Mouse (Mus musculus) CH12.LX (cell line): ENCODE measurements around the gene Pfkfb4. TPM values are rescaled to one million over a fixed set of nuclear protein-coding genes. Genes with fewer than 3 reads are reported as not detected.

Experiments
- DNase-seq: peaks from one replicate; pipeline ENCODE4 v3.0.0-alpha.2; 2013; ENCODE audit errors: extremely low read depth
- H3K27ac ChIP-seq: 2 replicates; pipeline ENCODE4 v1.5.1; 2012; ENCODE audit warnings: low read depth, mild to moderate bottlenecking, control low read depth, moderate library complexity; ENCODE audit not compliant: insufficient read depth
- H3K27me3 ChIP-seq: replicated peaks from 2 replicates; pipeline ENCODE3; 2012; ENCODE audit warnings: inconsistent platforms
- H3K36me3 ChIP-seq, 2 experiments: replicated peaks in 1 of 2; 2 replicates each; pipeline versions ENCODE3 to v1.6.1; 2012; ENCODE audit warnings: inconsistent platforms in 1 of 2, low read length in 1 of 2, mild to moderate bottlenecking in 1 of 2, mixed read lengths in 1 of 2, moderate library complexity in 1 of 2; ENCODE audit not compliant: control insufficient read depth in 1 of 2, insufficient read depth in 1 of 2
- H3K4me1 ChIP-seq, 2 experiments: 2 replicates each; pipeline ENCODE4 v1.6.1; 2012; ENCODE audit warnings: inconsistent platforms in 1 of 2, moderate library complexity in 1 of 2; ENCODE audit not compliant: insufficient read depth in 2 of 2, control insufficient read depth in 1 of 2
- H3K4me2 ChIP-seq: 2 replicates; pipeline ENCODE4 v1.6.1; 2012; ENCODE audit warnings: low read depth, mild to moderate bottlenecking, control low read depth; ENCODE audit not compliant: poor library complexity, insufficient read depth, severe bottlenecking
- H3K4me3 ChIP-seq, 3 experiments: fragments of 150-350 bp in 1 of 3; sonication (generic) in 1 of 3; replicated peaks in 1 of 3; 2 replicates each; pipeline versions ENCODE3 to v1.5.1; 2011 to 2012; ENCODE audit warnings: low read depth in 2 of 3, low read length in 2 of 3, mild to moderate bottlenecking in 2 of 3, moderate library complexity in 2 of 3, control low read depth in 1 of 3, improper control_type of control experiment in 1 of 3, inconsistent platforms in 1 of 3, mixed read lengths in 1 of 3; ENCODE audit not compliant: poor library complexity in 1 of 3
- H3K79me2 ChIP-seq: replicated peaks from 2 replicates; pipeline ENCODE4 v1.6.1; 2012; ENCODE audit warnings: mild to moderate bottlenecking, moderate library complexity; ENCODE audit not compliant: control insufficient read depth, poor library complexity, insufficient read depth, severe bottlenecking; ENCODE audit errors: extremely low read depth
- H3K9ac ChIP-seq: 2 replicates; pipeline ENCODE4 v1.6.1; 2012; ENCODE audit warnings: low read depth, mild to moderate bottlenecking, control low read depth, moderate library complexity; ENCODE audit not compliant: insufficient read depth
- H3K9me3 ChIP-seq: replicated peaks from 2 replicates; pipeline ENCODE3; 2012; ENCODE audit warnings: low read length, inconsistent platforms, mixed read lengths
- ELF1 ChIP-seq: IDR thresholded peaks from 2 replicates; pipeline ENCODE4 v1.6.1; 2014; ENCODE audit warnings: low read depth, mild to moderate bottlenecking, inconsistent platforms, low read length, improper control_type of control experiment
- HCFC1 ChIP-seq: IDR thresholded peaks from 2 replicates; pipeline ENCODE4 v1.6.1; 2012; ENCODE audit warnings: low read depth, mild to moderate bottlenecking, inconsistent platforms, low read length, improper control_type of control experiment
- IRF4 ChIP-seq: IDR thresholded peaks from 2 replicates; pipeline ENCODE4 v1.6.1; 2014; ENCODE audit warnings: low read depth, mild to moderate bottlenecking, inconsistent platforms, low read length, improper control_type of control experiment
- JUN ChIP-seq: IDR thresholded peaks from 2 replicates; pipeline ENCODE4 v1.6.1; 2011; ENCODE audit warnings: low read depth, mild to moderate bottlenecking, low read length, improper control_type of control experiment, moderate library complexity; ENCODE audit not compliant: insufficient read depth
- KAT2A ChIP-seq: IDR thresholded peaks from 2 replicates; pipeline ENCODE4 v1.6.1; 2012; ENCODE audit warnings: low read length, improper control_type of control experiment, inconsistent platforms; ENCODE audit not compliant: insufficient replicate concordance
- MAFK ChIP-seq: IDR thresholded peaks from 2 replicates; pipeline ENCODE4 v1.6.1; 2011; ENCODE audit warnings: low read length, improper control_type of control experiment; ENCODE audit not compliant: insufficient replicate concordance
- MAX ChIP-seq: IDR thresholded peaks from 2 replicates; pipeline ENCODE4 v1.6.1; 2011; ENCODE audit warnings: low read length, improper control_type of control experiment
- MXI1 ChIP-seq: IDR thresholded peaks from 2 replicates; pipeline ENCODE4 v1.6.1; 2011; ENCODE audit warnings: mild to moderate bottlenecking, low read depth, low read length, improper control_type of control experiment
- MYC ChIP-seq: IDR thresholded peaks from 2 replicates; pipeline ENCODE4 v1.6.1; 2011; ENCODE audit warnings: low read depth, mild to moderate bottlenecking, improper control_type of control experiment, low read length
- NELFE ChIP-seq: IDR thresholded peaks from 2 replicates; pipeline ENCODE4 v1.6.1; 2011; ENCODE audit warnings: low read depth, low read length, improper control_type of control experiment
- NRF1 ChIP-seq: IDR thresholded peaks from 2 replicates; pipeline ENCODE4 v1.6.1; 2014; ENCODE audit warnings: low read depth, mild to moderate bottlenecking, inconsistent platforms, low read length, improper control_type of control experiment, moderate library complexity
- POLR2A ChIP-seq: IDR thresholded peaks from 2 replicates; pipeline ENCODE4 v1.6.1; 2011; ENCODE audit warnings: low read depth, mild to moderate bottlenecking, improper control_type of control experiment, low read length
- POLR2AphosphoS2 ChIP-seq: IDR thresholded peaks from 2 replicates; pipeline ENCODE4 v1.6.1; 2011; ENCODE audit warnings: low read depth, low read length, improper control_type of control experiment
- RCOR1 ChIP-seq: conservative IDR thresholded peaks from 2 replicates; pipeline ENCODE4 v1.6.1; 2012; ENCODE audit warnings: low read depth, mild to moderate bottlenecking, inconsistent platforms, low read length, improper control_type of control experiment
- SIN3A ChIP-seq: IDR thresholded peaks from 2 replicates; pipeline ENCODE4 v1.6.1; 2012; ENCODE audit warnings: low read length, improper control_type of control experiment, inconsistent platforms
- SMC3 ChIP-seq: IDR thresholded peaks from 2 replicates; pipeline ENCODE4 v1.6.1; 2011; ENCODE audit warnings: low read depth, low read length, improper control_type of control experiment
- TCF12 ChIP-seq: IDR thresholded peaks from 2 replicates; pipeline ENCODE4 v1.6.1; 2014; ENCODE audit warnings: low read depth, mild to moderate bottlenecking, inconsistent platforms, low read length, improper control_type of control experiment
- UBTF ChIP-seq: IDR thresholded peaks from 2 replicates; pipeline ENCODE4 v1.6.1; 2012; ENCODE audit warnings: low read depth, mild to moderate bottlenecking, inconsistent platforms, low read length, improper control_type of control experiment, moderate library complexity
- ZMIZ1 ChIP-seq: IDR thresholded peaks from 2 replicates; pipeline ENCODE4 v1.6.1; 2012; ENCODE audit warnings: low read depth, mild to moderate bottlenecking, inconsistent platforms, low read length, improper control_type of control experiment
- dilution Hi-C: fragments of 300-500 bp; cut with MboI; formaldehyde crosslinking; loops from 2 replicates; pipeline ENCODE4 v1.14.3; 2020; ENCODE audit warnings: low sequenced_read_pairs; ENCODE audit not compliant: extremely low pct_unique_long_range_greater_than_20kb, extremely low pct_ligation_motif_present
- in situ Hi-C: fragments of 300-500 bp; cut with MboI; formaldehyde crosslinking; loops from 3 replicates; pipeline ENCODE4 v1.14.3; 2019; ENCODE audit warnings: low sequenced_read_pairs, low pct_ligation_motif_present, low pct_unique_long_range_greater_than_20kb, mixed read lengths
- polyA plus RNA-seq: library from polyadenylated mRNA; unstranded; fragments of >175 nt; gene quantifications from 2 replicates; pipeline ENCODE4 v1.2.1, GENCODE M21; 2012; ENCODE audit warnings: low read depth; ENCODE audit not compliant: insufficient read length
- total RNA-seq, 2 experiments: library from RNA; depleted of rRNA; stranded (reverse); fragments of 300-350 nt in 1 of 2; fragments of >200 nt in 1 of 2; gene quantifications; 2 replicates each; pipeline ENCODE4 v1.2.3; 2012 to 2014

Gene Pfkfb4
- total and polyA plus RNA-seq, 3 experiments, result 5.1 to 6.7 (median 5.9) TPM

GRCm38 (mm10) chr9:109073661-109074573 is 82.3 kb downstream of the Pfkfb4 start, which contains the start of gene Atrip:
Gene Atrip (minus strand): TSS chr9:109074124.
- no peak; the same call in 1 of the 2 replicates for TF ChIP-seq UBTF
- peak; percentile 75; the same call in 1 of the 2 replicates for TF ChIP-seq TCF12
- peak; percentile 84 for TF ChIP-seq HCFC1
- no peak for TF ChIP-seq SMC3
- TF ChIP-seq ZMIZ1, result peak; percentile 85
- 0 out of 2 replicates have a peak, but pooled peaks have one; percentile 55 for TF ChIP-seq POLR2AphosphoS2
- TF ChIP-seq ELF1, result peak; percentile 47; the same call in 1 of the 2 replicates
- peak; percentile 96 for TF ChIP-seq MXI1
- TF ChIP-seq KAT2A, result peak; percentile 46; the same call in 1 of the 2 replicates
- TF ChIP-seq NRF1, result peak; percentile 25; the same call in 1 of the 2 replicates
- TF ChIP-seq POLR2A, result peak; percentile 95
- 0 out of 2 replicates have a peak, but pooled peaks have one; percentile 38 for TF ChIP-seq MYC
- TF ChIP-seq MAX, result peak; percentile 74
- TF ChIP-seq RCOR1, result 0 out of 2 replicates have a peak, but pooled peaks have one; percentile 23
- TF ChIP-seq NELFE, result peak; percentile 93
- TF ChIP-seq JUN, result no peak
- peak; percentile 89 for TF ChIP-seq SIN3A
- TF ChIP-seq IRF4, result no peak
- no peak for TF ChIP-seq MAFK
- no peaks in the 10 kb centered on the region for H3K9me3 ChIP-seq
- H3K79me2 ChIP-seq, result peaks cover 21% of the 10 kb centered on the region
- peak within 1 kb of the TSS; percentile 92 to 93 (median 92) for H3K4me3 ChIP-seq
- H3K36me3 ChIP-seq, result peaks cover 25 to 47% of the 10 kb centered on the region in 2 experiments
- in situ Hi-C loops, result no loop called here
- H3K9ac ChIP-seq, result peak within 1 kb of the TSS; percentile 79
- H3K27me3 ChIP-seq, result no peaks in the 10 kb centered on the region
- H3K4me2 ChIP-seq, result peak within 1 kb of the TSS; percentile 98
- dilution Hi-C loops, result no loop called here
- peak; percentile 85 for DNase-seq
- peaks cover 7 to 27% of the 10 kb centered on the region in 2 experiments; a peak in 2 of 4 replicates for H3K4me1 ChIP-seq
- no peak within 1 kb of the TSS for H3K27ac ChIP-seq
